Mouse (Mus musculus): Measurements from ENCODE around the gene Ube2t. TPM values are rescaled to one million over a fixed set of nuclear protein-coding genes. Genes with fewer than 3 reads are reported as not detected.

The Ube2t gene
- polyA plus RNA-seq, 1 experiment from 2014 or later = 28.4 TPM

GRCm38 (mm10) chr1:135005696-135006095 is 43.3 kb downstream of the Ube2t start:
- no peak for ATAC-seq
- no peaks in the 10 kb centered on the region for H3K9me3 ChIP-seq (ENCODE audit: control insufficient read depth, low read length)

GRCm38 (mm10) chr1:135009833-135010232 is 47.5 kb downstream of the Ube2t start:
- no peak overlapping the region for H3K9ac ChIP-seq (ENCODE audit: low read depth, low read length)
- 77% methylated on average over 3 of the region's 3 CpGs for WGBS
- no peak for ATAC-seq
- H3K27me3 ChIP-seq (replicated peaks; ENCODE audit: control insufficient read depth, insufficient read depth, low read length) = no peaks in the 10 kb centered on the region
- H3K9me3 ChIP-seq (ENCODE audit: control insufficient read depth, low read length) = no peaks in the 10 kb centered on the region
- no peak overlapping the region for H3K4me3 ChIP-seq (ENCODE audit: low read length)
- H3K27ac ChIP-seq (ENCODE audit: low read length) = no peak overlapping the region
- no peaks in the 10 kb centered on the region for H3K36me3 ChIP-seq (ENCODE audit: control insufficient read depth, insufficient read depth, low read length)
- H3K4me1 ChIP-seq (ENCODE audit: control insufficient read depth, insufficient read depth, low read length) = no peaks in the 10 kb centered on the region
- H3K4me2 ChIP-seq (ENCODE audit: low read depth, low read length) = no peak overlapping the region

More at GRCm38 (mm10) chr1:135005696-135006095, 43.3 kb downstream of the Ube2t start:
- Histone ChIP-seq H3K36me3 (ENCODE audit: control insufficient read depth, insufficient read depth, low read length) (no peaks in the 10 kb centered on the region), H3K4me2 (ENCODE audit: low read depth, low read length) (no peak overlapping the region), H3K4me3 (ENCODE audit: low read length) (no peak overlapping the region), H3K27me3 (replicated peaks; ENCODE audit: control insufficient read depth, insufficient read depth, low read length) (no peaks in the 10 kb centered on the region), H3K4me1 (ENCODE audit: control insufficient read depth, insufficient read depth, low read length) (no peaks in the 10 kb centered on the region), H3K9ac (ENCODE audit: low read depth, low read length) (no peak overlapping the region), H3K27ac (ENCODE audit: low read length) (no peak overlapping the region)
- WGBS = 68% methylated on average over 7 of the region's 7 CpGs

- 91% methylated on average over 5 of the region's 5 CpGs for WGBS
- H3K4me1 ChIP-seq (ENCODE audit: control insufficient read depth, insufficient read depth, low read length) = no peaks in the 10 kb centered on the region
Measured at GRCm38 (mm10) chr1:135011912-135012311, 49.5 kb downstream of the Ube2t start.

GRCm38 (mm10) chr1:135012472-135012871 is 50.1 kb downstream of the Ube2t start:
- Histone ChIP-seq H3K27me3 (replicated peaks; ENCODE audit: control insufficient read depth, insufficient read depth, low read length) (no peaks in the 10 kb centered on the region), H3K4me3 (ENCODE audit: low read length) (no peak overlapping the region), H3K27ac (ENCODE audit: low read length) (no peak overlapping the region), H3K9ac (ENCODE audit: low read depth, low read length) (no peak overlapping the region), H3K36me3 (ENCODE audit: control insufficient read depth, insufficient read depth, low read length) (no peaks in the 10 kb centered on the region), H3K4me1 (ENCODE audit: control insufficient read depth, insufficient read depth, low read length) (no peaks in the 10 kb centered on the region), H3K9me3 (ENCODE audit: control insufficient read depth, low read length) (no peaks in the 10 kb centered on the region), H3K4me2 (ENCODE audit: low read depth, low read length) (no peak overlapping the region)
- no peak for ATAC-seq
- WGBS = 80% methylated on average over 9 of the region's 9 CpGs

More at GRCm38 (mm10) chr1:135011912-135012311, 49.5 kb downstream of the Ube2t start:
- Histone ChIP-seq H3K27ac (ENCODE audit: low read length) (no peak overlapping the region), H3K4me2 (ENCODE audit: low read depth, low read length) (no peak overlapping the region), H3K4me3 (ENCODE audit: low read length) (no peak overlapping the region), H3K9me3 (ENCODE audit: control insufficient read depth, low read length) (no peaks in the 10 kb centered on the region), H3K9ac (ENCODE audit: low read depth, low read length) (no peak overlapping the region), H3K27me3 (replicated peaks; ENCODE audit: control insufficient read depth, insufficient read depth, low read length) (no peaks in the 10 kb centered on the region), H3K36me3 (ENCODE audit: control insufficient read depth, insufficient read depth, low read length) (no peaks in the 10 kb centered on the region)
- ATAC-seq = no peak

- Histone ChIP-seq H3K4me3 (ENCODE audit: low read length) (no peak overlapping the region), H3K4me1 (ENCODE audit: control insufficient read depth, insufficient read depth, low read length) (no peaks in the 10 kb centered on the region; the same call in 1 of the 2 replicates), H3K27ac (ENCODE audit: low read length) (no peak overlapping the region), H3K9me3 (ENCODE audit: control insufficient read depth, low read length) (no peaks in the 10 kb centered on the region), H3K4me2 (ENCODE audit: low read depth, low read length) (no peak overlapping the region), H3K9ac (ENCODE audit: low read depth, low read length) (no peak overlapping the region), H3K36me3 (ENCODE audit: control insufficient read depth, insufficient read depth, low read length) (no peaks in the 10 kb centered on the region), H3K27me3 (replicated peaks; ENCODE audit: control insufficient read depth, insufficient read depth, low read length) (no peaks in the 10 kb centered on the region)
- ATAC-seq = no peak
- 50% methylated on average over 10 of the region's 10 CpGs for WGBS
Measured at GRCm38 (mm10) chr1:135014921-135015445, 52.6 kb downstream of the Ube2t start.

- WGBS = 73% methylated on average over 10 of the region's 10 CpGs
- no peaks in the 10 kb centered on the region for H3K9me3 ChIP-seq (ENCODE audit: control insufficient read depth, low read length)
- no peak for ATAC-seq
- H3K27me3 ChIP-seq (replicated peaks; ENCODE audit: control insufficient read depth, insufficient read depth, low read length) = no peaks in the 10 kb centered on the region
- no peaks in the 10 kb centered on the region for H3K36me3 ChIP-seq (ENCODE audit: control insufficient read depth, insufficient read depth, low read length)
- H3K4me3 ChIP-seq (ENCODE audit: low read length) = no peak overlapping the region
- H3K4me2 ChIP-seq (ENCODE audit: low read depth, low read length) = no peak overlapping the region
- no peak overlapping the region for H3K9ac ChIP-seq (ENCODE audit: low read depth, low read length)
- H3K27ac ChIP-seq (ENCODE audit: low read length) = no peak overlapping the region
- peaks cover 15% of the 10 kb centered on the region for H3K4me1 ChIP-seq (ENCODE audit: control insufficient read depth, insufficient read depth, low read length)
Measured at GRCm38 (mm10) chr1:135016907-135017655, 54.7 kb downstream of the Ube2t start.

- H3K4me2 ChIP-seq (ENCODE audit: low read depth, low read length) = no peak overlapping the region
- no peak for ATAC-seq
- no peak overlapping the region for H3K4me3 ChIP-seq (ENCODE audit: low read length)
- H3K4me1 ChIP-seq (ENCODE audit: control insufficient read depth, insufficient read depth, low read length) = peaks cover 15% of the 10 kb centered on the region
- no peaks in the 10 kb centered on the region for H3K36me3 ChIP-seq (ENCODE audit: control insufficient read depth, insufficient read depth, low read length)
- H3K27me3 ChIP-seq (replicated peaks; ENCODE audit: control insufficient read depth, insufficient read depth, low read length) = no peaks in the 10 kb centered on the region
- WGBS = 86% methylated on average over 2 of the region's 2 CpGs
- no peak overlapping the region for H3K9ac ChIP-seq (ENCODE audit: low read depth, low read length)
- no peaks in the 10 kb centered on the region for H3K9me3 ChIP-seq (ENCODE audit: control insufficient read depth, low read length)
- H3K27ac ChIP-seq (ENCODE audit: low read length) = no peak overlapping the region
Measured at GRCm38 (mm10) chr1:135017656-135018015, 55.3 kb downstream of the Ube2t start.

GRCm38 (mm10) chr1:135019087-135019774 is 56.9 kb downstream of the Ube2t start:
- no peak for ATAC-seq

GRCm38 (mm10) chr1:135019775-135020167 is 57.4 kb downstream of the Ube2t start:
- no peaks in the 10 kb centered on the region for H3K9me3 ChIP-seq (ENCODE audit: control insufficient read depth, low read length)
- peaks cover 15% of the 10 kb centered on the region for H3K4me1 ChIP-seq (ENCODE audit: control insufficient read depth, insufficient read depth, low read length)
- H3K4me2 ChIP-seq (ENCODE audit: low read depth, low read length) = no peak overlapping the region
- ATAC-seq = no peak
- 0 out of 2 replicates have a peak overlapping the region, but pooled peaks have one; percentile 49 for H3K27ac ChIP-seq (ENCODE audit: low read length)
- WGBS = 71% methylated on average over 4 of the region's 4 CpGs
- H3K9ac ChIP-seq (ENCODE audit: low read depth, low read length) = no peak overlapping the region
- H3K27me3 ChIP-seq (replicated peaks; ENCODE audit: control insufficient read depth, insufficient read depth, low read length) = no peaks in the 10 kb centered on the region
- no peaks in the 10 kb centered on the region for H3K36me3 ChIP-seq (ENCODE audit: control insufficient read depth, insufficient read depth, low read length)
- no peak overlapping the region for H3K4me3 ChIP-seq (ENCODE audit: low read length)

More at GRCm38 (mm10) chr1:135019087-135019774, 56.9 kb downstream of the Ube2t start:
- H3K4me2 ChIP-seq (ENCODE audit: low read depth, low read length) = no peak overlapping the region
- no peak overlapping the region for H3K27ac ChIP-seq (ENCODE audit: low read length)
- H3K9ac ChIP-seq (ENCODE audit: low read depth, low read length) = no peak overlapping the region
- peaks cover 15% of the 10 kb centered on the region for H3K4me1 ChIP-seq (ENCODE audit: control insufficient read depth, insufficient read depth, low read length)
- H3K36me3 ChIP-seq (ENCODE audit: control insufficient read depth, insufficient read depth, low read length) = no peaks in the 10 kb centered on the region
- 30% methylated on average over 13 of the region's 13 CpGs for WGBS
- no peaks in the 10 kb centered on the region for H3K27me3 ChIP-seq (replicated peaks; ENCODE audit: control insufficient read depth, insufficient read depth, low read length)
- no peak overlapping the region for H3K4me3 ChIP-seq (ENCODE audit: low read length)
- H3K9me3 ChIP-seq (ENCODE audit: control insufficient read depth, low read length) = no peaks in the 10 kb centered on the region

All from intestine, embryonic 16.5 days (tissue).